Mouse (Mus musculus): ENCODE measurements around the gene Ksr1.
"Not testable (repeated sequence)": the region's sequence is repeated elsewhere in the genome, so short reads cannot be mapped to it uniquely, and the experiment has no call there.

Gene Ksr1

DNA sequence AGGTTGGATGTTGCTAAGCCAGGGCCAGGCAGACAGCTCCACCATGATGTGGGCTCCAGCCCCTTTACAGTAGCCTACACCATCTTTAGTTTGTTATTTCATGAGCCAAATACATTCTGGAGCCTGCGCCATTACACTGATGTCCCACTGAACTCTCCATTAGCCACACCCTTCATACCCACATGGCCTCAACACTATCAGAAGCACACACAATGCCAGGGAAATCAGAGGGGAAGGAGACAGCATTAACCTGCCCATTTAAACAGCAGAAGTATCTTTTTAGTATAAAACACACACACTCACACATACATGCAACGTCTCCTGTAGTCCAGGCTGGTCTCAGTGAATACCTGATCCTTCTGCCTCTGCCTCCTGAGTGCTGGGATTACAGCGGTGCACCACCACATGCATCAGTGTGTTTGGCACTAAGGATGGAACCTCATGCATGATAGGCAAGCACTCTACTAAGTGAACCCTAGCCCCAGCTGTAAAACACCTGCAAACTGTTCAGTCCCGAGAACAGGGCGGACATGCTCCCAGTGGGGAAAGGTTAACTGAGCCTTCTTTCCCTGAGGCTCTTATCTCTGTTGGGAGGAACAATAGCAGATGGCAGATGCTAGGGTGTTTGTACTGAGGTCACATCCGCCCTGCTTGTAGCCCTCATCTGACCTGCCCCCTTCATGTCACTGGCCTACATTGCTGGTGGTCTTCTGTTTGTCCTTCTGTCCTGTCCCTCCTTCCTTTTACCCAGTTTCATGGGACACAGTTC lies 138.0 kb downstream of the Ksr1 start:
- no peak for DNase-seq

DNA sequence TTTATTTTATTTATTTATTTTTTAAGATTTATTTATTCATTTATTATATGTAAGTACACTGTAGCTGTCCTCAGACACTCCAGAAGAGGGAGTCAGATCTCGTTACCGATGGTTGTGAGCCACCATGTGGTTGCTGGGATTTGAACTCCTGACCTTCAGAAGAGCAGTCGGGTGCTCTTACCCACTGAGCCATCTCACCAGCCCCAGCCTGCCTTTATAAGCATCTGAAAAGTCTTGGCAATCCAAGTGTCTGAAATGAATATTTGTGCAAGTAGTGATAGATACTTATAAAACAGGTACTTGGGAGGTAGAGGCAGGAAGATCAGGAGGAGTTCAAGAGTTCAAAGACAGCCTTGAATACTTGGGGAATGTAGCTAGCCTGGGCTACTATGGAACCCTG lies 138.9 kb downstream of the Ksr1 start:
- DNase-seq = not testable (repeated sequence)

DNA sequence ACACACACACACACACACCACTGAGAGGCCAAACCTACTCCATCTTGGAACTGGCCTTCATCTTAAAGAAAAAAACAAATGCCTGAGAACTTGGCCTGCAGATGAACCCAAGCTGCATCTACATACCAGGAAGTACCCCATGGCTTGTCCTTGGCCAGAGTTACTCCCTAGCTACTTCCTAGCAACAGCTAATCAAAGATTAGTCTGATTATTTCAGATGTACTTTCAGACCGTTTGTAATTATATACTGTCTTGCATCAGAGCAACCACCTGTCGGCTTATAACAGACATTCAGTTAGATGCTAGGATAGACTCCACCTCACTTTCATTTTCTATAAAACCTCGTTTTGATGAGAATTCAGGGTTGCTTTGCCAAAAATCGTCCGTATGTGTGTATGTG lies 139.8 kb downstream of the Ksr1 start:
- no peak for DNase-seq

DNA sequence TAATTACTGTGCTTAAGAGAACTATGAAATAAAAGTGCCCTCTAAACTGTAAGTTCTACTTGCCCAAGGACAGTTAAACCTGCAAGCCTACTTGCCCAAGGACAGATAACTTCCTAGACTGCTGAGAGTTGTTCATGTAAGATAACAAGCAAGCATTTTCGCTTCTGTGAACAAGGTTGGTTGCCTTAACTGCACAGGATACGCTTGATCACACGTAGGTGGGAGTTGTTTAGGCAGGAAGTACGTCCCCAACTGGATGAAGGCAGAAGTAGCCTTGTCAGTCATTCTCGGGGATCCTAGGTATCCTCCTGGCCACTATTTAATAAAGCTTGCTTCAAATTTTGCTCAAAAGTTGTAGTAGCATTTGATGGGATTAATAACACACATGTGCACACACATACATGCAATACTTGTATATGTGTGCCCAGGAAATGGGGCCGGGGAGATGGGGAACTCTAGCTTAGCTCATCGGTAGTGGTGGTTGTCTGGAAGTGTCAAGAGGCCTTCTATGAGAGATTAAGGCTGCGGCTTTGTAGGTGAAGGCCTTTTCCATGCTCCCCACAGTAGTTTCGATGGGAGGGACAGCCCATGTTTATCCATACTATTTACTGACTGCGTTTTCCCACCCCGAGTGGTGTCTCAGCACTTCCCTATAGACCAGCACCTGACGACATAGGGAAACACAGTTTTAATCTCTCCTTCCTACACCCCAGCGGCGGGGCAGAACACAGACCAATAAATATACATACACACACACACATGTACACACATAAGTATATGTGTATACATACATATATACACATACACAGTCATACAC lies 140.4 kb downstream of the Ksr1 start:
- no peak for DNase-seq

DNA sequence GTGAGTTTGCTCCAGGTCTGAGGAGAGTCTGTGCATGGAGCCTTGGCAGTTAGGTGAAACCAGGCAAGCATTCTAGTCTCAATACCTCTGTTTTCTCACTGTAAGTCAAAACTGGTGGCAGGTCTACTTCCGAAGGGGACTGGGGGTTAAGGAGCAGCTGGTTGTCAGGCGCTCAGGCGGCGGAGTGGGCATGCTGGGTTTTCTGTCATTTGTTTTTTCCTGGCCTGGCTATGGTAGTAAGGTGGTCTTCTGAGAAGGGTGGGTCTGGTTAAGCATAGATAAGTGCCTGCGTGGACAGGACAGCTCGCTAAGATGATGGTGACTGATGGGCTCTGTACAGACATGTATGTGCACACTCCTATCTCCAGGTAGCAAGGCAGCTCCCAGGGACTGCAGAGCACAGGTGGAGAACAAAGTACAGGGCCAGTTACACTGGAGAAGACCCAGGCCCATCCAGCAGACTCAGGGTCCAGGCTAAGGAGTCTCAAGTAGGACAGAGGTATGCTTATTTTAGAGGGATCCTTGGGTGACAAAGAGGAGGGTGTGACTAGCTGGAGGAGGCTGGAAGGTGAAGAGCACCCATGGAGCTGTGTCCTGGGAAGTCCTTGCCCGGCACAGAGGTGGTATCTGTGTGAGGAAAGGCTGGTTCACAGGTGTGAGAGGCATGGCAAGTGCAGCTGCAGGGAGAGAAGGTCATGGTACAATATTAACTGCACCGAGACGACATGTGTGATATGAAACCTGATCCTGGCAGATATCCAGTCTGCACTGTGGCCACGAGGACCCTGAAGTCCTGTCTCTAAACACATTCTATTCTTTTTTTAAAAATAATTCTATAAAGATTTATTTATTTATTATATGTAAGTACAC lies 142.2 kb downstream of the Ksr1 start:
- DNase-seq = no peak

DNA sequence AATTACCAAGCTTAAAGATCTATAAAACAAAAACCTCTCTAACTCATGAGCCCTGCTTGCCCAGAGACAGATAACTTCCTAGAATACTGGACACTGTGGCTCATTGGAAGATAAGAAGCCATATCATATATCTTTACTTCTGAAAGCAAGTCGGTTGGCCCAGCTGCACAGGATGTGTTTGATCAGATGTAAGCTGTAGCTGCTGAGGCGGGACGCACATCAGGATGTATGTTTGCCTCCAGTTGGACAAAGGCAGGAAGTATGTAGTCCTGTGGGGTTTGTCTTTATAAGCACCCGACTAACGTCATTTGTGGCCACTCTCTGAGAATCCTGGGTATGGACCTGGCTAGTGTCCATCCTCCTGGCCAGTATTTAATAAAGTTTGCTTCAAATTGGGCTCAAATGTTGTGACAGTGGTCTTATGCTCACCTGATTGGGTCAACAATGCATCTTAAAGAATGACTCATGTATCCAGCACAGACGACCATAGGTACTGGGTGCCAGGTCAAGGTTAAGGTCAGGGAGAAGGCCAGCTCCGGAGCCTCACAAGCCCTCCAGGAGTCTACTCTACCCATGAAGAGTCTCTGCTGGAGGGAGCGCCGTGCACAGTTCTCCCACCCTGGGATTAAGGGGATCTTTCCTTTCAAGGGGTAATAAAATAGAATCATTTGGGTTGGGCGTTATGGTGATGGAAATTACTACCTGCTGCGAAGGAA lies 143.0 kb downstream of the Ksr1 start:
- peak; percentile 67 for DNase-seq

DNA sequence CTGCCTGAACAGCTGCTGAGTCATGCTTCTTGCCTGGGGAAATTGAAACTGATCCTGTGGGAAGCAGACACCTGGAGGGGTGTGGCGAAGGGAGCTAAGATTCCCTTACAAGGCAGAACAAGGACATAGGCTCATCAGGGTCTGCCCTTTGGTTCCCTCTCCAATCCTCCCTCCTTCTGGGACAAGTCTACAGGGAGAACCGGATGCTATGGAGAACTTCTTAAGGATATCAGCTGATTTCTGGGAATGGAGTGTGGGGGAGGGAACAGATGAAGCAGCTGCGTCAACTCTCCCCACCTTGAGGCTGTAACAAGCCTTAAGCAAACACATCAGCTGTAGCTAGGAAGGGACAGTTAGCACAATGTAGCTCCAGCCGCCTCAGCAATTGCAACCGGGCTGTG lies 143.7 kb downstream of the Ksr1 start:
- peak; percentile 74 for DNase-seq

DNA sequence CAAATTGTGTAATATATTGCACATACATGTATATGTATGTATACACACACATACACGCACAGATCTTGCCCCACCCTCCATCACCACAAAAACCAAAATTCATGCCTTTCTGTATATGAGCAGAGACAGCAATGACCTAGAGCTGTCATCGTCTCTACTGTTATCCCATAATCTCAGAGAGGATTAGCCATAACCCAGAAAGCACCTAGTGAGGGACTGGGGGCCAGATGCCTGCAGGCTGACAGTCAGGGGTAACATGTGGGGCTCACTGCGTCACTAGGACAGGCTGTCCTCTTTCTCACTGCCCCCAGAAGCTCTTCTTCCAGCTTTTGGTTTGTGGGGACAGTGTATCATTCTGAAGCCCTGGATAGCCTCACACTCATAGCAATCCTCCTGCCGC lies 144.3 kb downstream of the Ksr1 start:
- no peak for DNase-seq

DNA sequence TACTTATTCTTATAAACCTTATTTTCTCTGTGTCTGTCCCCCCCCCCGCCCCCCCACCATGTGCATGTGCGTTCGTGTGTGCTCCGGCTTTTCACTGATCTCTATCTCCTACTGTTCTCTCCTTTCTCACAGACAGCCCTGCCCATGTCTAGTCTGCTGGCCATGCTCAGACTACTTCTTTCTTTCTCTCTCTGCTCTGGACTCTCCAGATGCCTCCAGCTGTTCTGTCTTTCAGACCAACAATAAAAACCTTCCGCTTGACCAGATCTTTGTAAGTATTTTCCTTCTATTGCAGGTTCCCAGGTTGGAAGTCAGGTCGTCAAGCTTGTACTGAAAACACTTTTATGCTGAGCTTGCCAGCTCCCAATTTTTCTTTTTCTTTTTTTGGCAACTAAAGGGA lies 147.1 kb downstream of the Ksr1 start:
- no peak for DNase-seq

DNA sequence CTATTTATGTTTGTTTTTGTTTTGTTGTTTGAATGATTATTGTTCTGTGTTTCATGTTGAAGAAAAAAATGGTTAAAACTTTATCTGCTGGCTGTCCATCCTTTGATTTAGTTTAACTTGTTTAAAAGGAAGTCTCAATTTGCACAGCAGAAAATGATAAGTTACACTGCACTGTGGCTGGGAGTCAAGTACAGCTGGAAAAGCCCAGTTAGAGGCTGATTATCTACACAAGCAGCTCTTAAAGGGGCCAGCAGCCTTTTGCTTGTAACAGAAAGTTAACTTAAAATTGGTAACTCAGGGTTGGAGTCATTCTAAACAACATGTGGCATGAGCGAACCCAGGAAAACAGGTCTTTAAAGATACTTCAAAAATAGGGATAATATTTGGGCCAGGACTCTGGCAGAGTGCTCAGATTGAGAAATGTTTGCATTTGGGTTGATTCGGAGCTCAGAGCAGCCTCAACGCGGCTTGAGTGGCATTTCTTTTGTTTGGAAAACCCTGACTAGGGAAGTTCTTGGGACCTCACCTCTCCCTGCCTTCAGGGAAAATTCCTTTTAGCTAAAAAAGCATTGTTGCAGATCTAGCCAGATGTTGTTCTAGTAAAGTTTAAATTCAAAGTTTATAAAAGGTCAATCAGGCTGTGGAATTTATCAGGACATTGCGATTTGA lies 155.2 kb downstream of the Ksr1 start:
- peak; percentile 38 for DNase-seq

DNA sequence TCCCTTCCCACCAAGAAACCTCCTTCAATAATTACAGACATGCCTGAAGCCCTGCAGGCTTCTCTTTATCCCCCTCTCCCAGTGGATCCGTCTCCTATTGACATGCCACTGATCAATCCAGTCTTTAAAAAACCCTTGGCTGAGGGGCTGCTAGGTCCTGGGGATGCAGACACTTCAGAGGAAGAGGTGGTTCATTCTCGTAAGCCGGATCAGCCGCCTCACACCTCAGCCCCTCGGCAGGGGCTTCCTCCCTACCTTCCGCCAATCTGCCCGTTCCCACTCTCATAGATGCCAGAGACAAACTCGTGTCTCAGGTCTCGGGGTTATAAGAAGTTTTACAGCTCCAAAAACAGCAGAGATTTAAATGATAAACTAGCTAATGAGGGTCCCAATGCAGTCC lies 156.1 kb downstream of the Ksr1 start:
- no peak for DNase-seq

DNA sequence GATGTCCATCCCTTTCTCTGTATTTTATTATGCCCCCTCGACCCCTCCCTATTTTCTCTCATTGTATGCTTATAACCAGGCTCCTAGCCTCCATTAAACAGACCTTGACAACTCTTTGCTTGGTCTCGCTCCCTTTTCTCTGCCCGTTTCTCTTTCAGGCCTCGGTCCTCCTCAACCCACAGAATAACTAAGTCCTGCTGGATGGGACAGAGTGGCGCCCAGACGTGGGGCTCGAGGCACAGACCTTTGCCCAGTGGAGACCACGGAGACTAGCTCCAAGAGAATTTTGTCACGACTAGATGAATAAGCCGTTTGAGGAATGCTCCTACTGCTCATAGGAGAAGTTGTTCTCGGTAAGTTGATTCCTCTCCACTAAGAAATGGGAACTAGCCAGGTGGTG lies 157.0 kb downstream of the Ksr1 start:
- not testable (repeated sequence) for DNase-seq

DNA sequence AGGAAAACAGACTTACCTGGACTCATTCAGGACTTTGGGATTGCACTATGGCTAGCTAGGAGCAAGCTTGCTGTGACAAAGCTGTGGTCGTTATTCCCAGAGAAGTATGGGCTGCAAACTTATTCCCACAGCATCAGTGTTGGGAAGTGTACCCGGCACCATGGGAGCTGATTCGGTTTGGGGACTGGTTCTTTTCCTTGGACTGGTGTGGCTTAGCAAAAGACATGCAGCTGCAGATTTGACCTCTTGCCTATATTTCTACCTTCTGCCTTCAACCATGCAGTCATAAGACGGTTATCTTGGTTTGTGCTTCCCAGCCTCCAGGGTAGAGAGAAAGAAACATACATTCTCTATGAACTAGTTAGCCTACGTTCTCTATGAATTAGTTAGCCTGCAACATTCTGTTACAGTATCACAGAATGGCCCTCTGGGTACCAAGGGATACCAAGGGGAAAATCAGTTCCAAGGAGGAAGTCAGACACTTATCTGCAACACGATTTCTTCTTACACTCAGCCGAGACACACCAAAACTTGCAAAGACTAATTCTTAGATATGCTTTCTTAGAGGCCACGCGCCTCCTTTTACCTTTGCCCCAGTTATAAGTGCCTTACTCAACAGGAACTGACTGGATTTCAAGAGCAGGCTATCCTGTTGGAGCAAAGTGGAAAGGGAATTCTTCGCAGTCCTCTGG lies 159.8 kb downstream of the Ksr1 start:
- no peak for DNase-seq

DNA sequence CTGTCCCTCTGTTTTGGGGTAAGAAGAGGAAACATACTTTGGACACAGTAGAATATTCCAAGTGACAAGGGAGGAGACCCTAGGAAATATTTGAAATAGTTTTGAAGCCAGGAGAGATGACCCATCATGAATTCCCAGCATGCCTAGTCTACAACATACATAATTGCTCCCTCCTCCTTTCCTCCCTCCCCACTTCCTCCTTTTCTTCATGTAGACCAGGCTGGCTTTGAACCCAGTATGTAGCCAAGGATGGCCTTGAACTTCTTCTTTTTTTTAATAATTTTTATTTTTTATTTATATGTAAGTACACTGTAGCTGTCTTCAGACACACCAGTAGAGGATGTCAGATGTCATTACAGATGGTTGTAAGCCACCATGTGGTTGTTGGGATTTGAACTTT lies 160.7 kb downstream of the Ksr1 start:
- no peak for DNase-seq

DNA sequence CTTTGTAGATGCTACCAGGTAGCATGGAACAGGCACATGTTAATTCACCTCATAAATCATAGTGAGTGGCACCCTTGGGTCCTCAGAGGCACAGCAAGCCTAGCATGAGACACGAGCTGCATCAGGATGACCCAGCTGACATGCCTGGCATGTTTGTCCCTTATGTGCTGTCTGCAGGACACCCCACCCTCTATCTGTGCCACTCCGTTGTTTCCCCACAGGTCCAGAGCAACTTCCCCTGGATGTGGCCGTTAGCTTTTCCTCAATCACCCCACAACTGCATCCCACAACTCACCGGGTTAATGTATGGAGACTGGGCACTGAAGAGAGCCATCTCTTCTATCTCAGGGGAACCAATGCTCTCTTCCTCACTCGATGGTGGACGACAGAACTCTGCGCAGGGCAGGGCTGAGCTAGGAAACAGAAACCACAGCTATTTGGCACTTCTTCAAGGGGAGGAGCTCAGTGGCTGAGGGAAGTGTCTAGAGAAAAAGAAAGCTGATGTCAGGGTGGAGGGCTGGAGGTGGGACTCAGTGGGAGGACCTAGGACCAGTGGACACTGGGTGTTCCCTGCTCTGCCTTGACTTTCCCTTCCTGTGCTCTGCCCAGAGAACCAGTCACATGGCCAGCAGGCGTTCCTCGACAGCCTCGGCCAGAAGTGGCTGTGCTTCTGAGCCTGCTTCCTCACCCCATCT lies 161.6 kb downstream of the Ksr1 start, which contains the start of gene Lgals9:
Gene Lgals9 (minus strand): TSS at position 464 of the 695 bp plus-strand sequence.
- DNase-seq = peak; percentile 96

DNA sequence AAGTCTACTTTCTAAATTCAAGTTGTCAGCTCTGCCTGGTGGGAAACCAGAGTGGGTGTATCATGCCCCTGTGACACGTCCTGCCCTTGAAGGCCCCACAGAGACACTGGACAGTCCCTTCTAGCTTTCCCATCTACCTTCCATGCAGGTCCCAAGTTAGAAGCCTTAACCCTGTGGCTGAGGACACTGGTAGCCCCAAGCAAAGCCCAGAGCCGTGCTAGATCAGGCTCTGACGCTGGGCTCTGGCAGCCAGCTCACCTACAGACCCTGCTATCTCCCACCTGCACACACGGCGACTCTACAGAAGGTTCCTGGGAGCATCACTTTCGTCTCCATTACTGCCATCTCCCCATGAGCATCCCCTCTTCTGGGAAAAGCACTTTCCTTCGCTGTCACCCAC lies 162.7 kb downstream of the Ksr1 start:
- DNase-seq = no peak

DNA sequence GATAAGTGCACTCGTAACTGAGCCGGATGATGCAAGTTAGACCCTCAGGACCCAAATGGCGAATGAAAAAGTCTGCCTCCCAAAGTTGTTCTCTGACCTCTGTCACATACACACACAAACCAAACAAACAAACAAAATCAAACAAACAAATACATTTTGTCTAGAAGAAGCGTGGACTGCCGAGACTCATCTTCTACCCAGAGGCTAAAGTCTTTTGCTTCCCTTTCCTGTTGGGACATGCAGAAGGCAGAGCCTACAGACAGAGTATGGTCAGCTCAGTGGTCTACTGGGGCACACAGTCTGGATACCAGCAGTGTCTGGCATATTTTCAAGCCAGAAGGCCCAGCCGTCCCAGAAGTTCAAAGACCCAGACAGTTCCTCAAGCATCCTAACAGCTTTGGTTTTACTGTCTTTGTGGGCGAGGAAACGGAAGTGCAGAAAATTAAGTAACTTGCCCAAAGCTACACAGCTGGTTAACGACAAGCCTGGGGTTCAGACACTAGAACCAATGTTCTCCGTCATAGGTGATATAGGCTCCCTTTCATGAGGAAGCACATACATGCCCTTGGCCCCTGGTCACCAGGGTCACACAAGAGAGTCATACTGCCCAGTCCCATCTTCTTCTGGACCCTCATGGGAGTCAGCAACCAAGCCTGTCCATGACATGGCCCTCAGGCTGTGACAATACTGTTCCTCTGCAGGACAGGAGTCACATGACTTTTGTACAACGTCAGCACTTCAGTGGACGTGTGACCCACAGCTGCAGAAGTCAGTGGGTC lies 163.5 kb downstream of the Ksr1 start:
- DNase-seq = peak; percentile 39

DNA sequence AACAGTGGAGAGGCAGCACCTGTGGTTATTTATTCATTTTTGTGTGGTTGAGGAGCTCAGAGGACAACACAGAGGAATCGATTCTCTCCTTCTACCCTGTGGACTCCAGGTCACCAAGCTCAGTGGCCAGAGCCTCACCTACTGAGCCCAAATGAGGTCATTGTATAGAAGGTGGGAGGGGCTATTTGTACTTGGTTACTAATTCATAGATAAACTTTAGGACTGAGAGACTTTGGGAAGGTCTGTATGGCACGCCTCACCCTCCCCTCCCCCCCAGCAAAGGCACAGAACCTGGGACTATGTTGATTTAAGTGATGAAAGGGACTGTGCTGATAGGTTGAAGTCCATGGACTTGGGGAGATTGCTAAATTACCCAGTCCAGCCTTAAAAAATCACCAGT lies 164.2 kb downstream of the Ksr1 start:
- DNase-seq = no peak

DNA sequence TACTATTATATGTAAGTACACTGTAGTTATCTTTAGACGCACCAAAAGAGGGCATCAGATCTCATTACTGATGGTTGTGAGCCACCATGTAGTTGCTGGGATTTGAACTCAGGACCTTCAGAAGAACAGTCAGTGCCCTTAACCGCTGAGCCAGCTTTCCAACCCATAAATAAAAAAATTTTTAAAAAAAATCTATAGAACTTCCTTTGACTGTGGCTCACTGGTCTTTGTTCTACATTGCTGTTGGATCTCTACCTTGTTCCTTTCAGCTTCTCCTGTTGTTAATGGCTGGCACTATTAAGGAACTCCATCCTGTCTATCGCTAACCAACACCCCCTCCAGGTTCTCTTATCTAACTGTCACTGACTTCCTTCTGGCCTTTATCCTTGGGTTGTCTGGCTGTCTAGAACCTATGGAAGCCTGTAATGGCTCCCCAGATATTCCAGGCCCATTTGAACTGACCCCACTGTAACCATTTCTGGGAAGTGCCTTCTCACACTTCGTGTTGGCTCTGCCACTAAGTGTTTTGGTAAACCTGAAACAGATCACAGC lies 166.0 kb downstream of the Ksr1 start:
- DNase-seq = no peak

Measured in lung, postnatal 36 days (tissue).